Mouse (Mus musculus): Measurements from ENCODE around the gene Fam57b.

GRCm38 (mm10) chr7:126776598-126777057 lies 20.8 kb upstream of the Fam57b start, which contains the start of gene Ypel3:
- TF ChIP-seq POLR2A (IDR thresholded peaks at IDR 0.05; ENCODE audit: control insufficient read depth, low read depth, low read length) (peak; percentile 66), CTCF (IDR thresholded peaks at IDR 0.05; ENCODE audit: control insufficient read depth, insufficient read depth, insufficient replicate concordance, low read depth, low read length) (0 out of 2 replicates have a peak, but pooled peaks have one; percentile 4)

All from testis, adult 2 months (tissue).